Mouse (Mus musculus): ENCODE results near the gene Wdr24.
"Not testable (repeated sequence)": the region's sequence is repeated elsewhere in the genome, so short reads cannot be mapped to it uniquely, and the experiment has no call there.

The Wdr24 gene

DNA sequence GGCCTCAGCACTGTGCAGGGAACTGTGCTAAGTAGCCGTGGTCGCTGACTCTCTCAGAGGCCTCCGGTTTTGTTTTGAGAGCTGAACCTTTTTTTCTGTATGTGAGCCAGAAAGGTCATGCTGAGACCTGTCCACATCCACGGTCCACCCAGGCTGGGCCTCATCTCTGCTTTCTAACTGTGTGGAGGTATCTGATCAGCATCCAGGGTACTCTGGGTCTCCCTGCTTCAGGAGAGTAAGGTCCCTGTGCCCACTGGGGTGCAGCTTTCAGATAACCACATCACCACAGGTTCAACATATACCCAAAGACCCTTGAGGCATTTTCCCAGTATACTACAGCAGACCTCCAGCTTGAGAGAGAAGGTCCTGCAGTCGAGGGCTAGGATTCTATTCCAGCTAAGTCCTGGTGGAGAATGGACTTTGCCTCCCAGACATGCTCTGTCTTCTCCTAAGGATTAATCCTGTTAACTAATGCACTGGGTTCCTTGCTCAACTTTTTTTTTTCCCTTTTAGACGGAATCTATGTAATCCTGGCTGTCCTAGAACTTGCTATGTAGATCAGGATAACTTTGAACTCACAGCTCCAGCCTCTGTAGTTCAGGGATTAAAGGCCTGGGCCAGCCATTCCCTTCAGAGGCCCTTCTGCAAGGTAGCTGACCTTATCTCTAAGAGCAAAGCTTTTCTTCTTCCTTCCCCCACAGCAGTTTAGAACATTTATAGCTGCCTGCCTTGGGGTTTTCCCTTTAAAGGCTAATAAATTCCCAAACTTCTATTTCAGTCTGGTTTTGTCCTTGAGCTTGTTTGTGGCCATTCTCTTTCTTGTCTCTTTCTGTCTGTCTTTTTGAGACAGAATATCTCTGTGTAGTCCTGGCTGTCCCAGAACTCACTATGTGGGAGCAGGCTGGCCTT lies 38.5 kb downstream of the Wdr24 start:
- no peak for DNase-seq

DNA sequence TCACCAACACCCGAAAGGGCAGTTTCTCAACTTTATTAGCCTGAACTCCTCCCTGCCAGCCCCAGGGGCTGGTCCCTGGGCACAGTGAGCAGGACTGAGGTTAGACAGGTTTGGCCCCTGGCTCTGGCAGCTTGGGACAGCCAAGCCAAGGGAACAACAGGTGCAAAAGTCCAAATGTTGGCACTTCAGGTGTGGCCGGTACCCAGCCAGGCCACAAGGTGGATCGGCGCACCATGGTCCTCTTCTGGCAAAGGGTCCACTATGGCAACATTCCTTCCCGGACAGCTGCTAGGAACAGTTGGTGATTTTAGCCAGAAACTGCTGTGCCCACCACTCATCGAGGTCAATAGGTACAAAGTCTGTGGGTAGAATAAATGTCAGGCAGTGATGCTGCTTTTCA lies 40.3 kb downstream of the Wdr24 start:
- DNase-seq: no peak

DNA sequence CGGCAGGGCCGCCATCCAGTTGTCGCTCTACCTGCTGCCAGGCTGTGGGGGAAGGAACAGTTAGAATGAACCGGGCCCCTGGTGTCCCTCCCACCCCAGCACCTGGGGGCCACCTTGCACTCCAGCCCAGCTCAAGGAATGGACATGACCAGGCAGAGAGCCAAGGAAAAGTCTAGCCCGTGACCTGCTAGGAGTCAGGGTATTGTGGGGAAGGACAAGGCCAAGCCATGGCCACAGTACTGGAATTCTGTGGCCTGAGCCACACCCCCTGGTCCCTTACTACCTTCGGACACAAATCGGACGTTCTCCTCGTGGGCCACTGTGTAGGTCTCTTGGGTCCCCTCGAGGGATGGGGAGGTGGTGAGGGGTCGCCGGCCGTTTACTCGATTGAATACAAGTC lies 40.9 kb downstream of the Wdr24 start:
- DNase-seq: no peak

DNA sequence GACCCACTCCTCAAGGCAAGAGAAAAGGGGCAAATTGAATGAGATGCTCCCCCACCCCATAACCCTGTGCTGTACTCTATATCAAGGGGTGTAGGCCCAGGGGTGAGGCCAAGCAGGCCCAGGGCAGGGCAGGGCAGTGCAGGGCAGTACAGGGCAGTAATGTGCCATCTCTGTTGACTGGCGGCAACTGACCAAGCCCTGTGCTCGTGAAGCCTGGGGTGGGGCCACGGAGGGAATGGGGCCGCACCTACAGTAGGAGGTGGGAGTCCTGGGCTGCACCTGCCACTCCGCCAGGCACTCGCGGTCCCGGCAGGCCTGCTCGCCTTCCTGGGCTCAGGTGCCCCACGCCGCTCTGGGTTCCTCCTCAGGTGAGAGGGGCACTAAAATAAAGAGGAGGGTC lies 41.9 kb downstream of the Wdr24 start:
- no peak for DNase-seq

DNA sequence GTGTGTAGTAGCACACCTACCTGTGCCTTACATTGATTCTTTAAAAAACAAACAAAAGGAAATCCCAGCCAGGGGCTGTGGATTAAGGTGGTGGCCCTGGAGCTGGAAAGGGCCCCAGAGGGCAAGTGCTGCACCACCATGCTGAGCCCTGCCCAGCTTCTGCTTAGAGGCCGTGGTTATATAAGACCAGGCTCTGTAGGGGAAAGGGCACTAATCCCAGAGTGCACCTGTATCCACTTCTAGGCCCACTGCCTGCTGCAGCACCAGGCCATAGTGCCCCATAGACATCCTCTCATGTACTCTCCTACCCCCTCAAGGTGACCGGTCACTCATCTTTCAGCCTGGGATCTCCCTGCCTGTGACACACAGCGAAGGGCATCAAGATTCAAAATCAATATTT lies 42.7 kb downstream of the Wdr24 start:
- no peak for DNase-seq

DNA sequence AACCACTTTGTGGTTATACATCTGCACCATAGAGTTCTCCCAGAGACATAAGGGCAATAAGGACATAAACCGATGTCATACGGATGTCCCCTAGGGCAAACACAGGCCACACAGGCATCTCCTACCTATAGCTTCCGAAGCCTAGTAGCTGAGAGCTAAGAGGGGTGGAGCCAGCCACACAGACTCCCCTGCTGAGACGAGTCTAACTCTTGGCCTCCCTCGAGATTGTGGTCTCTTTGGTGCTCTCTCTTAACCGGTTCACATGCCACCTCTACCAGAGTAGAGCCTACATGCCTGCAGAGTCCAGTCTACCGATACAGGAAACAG lies 44.0 kb downstream of the Wdr24 start:
- no peak for DNase-seq

DNA sequence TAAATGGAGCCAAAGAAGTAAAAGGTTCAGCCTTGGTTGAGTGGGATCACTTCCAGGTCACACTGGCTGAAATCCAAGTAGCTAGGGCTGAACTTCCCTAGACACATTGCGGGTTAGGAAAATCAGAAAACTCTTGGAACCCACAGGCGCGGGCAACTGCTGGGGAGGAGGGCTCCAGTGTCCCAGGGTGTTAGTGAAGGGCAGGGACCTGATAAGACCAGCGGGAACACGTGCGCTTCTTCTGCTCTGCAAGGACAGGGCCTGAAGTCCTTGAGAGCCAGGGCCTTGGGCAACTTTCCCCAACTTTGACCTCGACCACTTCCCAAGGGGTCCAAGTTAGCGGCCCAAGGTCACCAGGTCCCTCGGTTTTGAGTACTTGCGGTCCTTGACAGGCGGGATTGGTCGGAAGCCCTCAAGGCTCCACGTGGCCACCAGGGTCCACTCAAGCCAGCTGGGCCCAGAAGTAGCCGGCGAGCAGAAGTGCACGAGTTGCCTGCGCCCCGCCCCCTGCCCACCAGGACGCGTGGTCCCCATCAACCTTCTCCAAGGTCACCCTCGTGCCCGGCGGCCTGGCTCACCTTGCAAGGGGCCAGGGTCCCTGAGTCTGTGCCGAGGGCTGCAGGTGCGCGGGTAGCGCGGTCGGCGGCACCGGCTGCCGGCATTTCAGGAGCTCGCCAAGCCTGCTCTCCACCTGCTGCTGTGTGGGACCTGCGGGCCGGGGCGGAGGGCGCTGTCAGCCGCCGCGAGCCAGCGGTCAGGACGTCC lies 44.6 kb downstream of the Wdr24 start:
- peak in 1 of 2 experiments; percentile 40 for DNase-seq

DNA sequence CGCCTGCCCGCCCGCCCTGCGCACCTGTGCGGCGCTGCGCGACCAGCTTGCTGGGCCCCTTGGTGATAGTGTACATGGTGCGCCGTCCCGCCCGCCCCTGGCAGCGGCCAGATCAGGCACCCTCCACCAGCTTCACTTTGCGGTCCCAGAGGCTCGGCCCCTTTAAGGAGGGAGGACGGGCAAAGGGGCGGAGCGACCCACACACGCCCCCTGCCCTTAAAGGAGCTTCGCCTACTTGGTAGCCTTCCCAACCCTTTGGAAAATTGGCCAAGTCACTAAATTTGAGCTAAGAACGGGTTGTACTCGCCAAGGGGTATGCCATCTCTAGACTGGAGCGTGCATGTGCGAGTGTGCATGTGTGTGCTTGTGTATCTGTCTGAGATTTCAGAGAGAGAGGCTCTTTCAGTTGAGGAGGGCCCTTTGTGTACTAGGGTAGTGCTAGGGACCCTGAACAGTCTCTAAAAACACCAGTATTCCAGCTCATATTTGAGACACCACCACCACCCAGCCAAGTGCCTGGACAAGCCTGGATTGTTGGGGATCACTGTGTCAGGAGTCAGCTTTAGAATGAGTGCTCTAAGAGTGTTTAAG lies 45.3 kb downstream of the Wdr24 start, which contains the start of gene Mcrip2:
Mcrip2 (minus strand) TSS at position 164 of the 591 bp plus-strand sequence.
- peak; percentile 63 to 66 for DNase-seq

DNA sequence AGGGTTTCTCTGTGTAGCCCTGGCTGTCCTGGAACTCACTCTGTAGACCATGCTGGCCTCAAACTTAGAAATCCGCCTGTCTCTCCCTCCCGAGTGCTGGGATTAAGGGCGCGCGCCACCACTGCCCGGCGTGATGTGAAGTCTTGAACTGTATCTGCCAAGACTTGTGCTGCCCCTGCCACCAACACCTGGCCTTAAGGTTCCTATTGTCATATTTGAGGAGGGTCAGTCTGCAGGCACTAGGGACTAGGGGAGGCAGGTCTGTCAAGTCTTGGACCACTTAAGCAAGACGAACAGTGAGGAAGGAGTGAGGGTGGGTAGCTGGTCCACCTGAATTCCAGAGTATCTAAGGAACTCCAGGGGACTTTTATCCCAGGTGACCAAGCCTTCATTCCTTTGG lies 46.1 kb downstream of the Wdr24 start:
- no peak for DNase-seq

DNA sequence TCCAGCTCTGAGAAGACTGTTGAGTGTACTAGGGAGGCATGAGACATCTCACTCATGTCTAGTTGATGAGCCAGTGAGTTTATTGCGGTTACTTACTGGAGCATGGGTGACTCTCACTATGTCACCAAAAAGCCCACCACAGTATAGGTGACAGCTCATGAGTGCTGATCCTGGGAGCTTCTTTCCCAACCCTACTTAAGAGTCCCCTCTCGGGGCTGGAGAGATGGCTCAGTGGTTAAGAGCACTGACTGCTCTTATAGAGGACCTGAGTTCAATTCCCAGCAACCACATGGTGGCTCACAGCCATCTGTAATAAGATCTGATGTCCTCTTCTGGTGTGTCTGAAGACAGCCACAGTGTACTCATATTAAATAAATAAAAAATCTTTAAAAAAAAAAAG lies 46.5 kb downstream of the Wdr24 start:
- no peak for DNase-seq

DNA sequence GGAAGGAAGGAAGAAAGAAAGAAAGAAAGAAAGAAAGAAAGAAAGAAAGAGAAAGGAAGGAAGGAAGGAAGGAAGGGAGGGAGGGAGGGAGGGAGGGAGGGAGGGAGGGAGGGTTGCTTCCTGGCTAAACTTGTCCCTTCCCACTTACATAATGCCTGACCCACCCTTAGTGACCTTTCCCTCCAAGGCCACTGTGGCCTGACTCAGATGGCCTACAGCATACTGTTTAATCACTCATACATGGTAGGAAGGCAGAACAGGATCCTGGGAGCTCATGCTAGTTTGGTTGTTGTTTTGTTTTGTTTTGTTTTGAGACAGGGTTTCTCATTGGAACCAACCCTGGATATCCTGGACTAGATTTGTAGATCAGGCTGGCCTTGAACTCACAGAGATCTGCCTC lies 48.1 kb downstream of the Wdr24 start:
- not testable (repeated sequence) for DNase-seq

DNA sequence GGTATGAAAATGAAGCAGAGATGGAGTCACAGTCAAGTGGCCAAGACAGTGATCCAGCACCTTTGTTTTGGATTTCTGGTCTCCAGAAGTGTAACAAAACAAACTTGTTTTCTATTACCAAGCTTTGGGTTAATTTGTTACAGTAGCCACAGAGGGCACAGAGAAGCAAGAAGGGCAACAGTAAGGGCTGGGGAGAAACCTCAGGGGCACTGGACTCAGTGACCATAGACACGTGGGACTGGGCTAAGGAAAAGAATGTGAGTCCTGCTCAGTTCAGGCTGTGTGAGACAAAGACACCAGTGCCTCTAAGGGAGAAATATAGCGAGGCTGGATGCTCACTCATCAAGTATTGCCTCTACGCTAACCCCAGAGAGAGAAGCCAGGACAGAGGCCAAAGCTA lies 49.2 kb downstream of the Wdr24 start:
- DNase-seq: no peak

DNA sequence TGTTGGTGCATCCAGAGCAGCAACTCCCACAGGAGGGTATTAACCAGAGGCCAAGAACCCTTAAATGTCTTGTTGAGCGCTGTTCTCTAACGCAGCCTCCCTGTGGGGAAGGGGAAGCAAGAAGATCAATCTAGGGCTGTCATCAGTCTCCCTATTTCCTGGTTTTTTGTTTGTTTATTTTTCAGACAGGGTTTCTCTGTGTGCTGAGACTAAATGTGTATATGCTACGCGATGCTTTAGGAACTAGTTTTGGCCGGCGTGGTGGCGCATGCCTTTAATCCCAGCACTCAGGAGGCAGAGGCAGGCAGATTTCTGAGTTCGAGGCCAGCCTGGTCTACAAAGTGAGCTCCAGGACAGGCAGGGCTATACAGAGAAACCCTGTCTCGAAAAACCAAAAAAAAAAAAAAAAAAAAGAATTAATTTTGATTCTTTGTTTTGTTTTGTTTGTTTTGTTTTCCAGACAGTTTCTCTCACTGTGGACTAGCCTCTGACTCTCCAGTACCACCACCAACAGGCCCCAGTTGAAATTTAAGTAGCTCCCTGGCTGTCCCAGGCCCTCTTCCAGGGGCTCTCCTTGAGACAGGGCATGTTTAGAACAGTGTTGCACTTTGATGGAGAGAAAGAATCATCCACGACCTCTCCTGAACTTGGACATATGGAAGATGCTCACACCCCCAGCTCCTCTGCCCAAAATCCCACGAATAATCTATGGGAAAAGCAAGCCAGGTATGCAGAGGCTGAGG lies 50.1 kb downstream of the Wdr24 start:
- DNase-seq: no peak

DNA sequence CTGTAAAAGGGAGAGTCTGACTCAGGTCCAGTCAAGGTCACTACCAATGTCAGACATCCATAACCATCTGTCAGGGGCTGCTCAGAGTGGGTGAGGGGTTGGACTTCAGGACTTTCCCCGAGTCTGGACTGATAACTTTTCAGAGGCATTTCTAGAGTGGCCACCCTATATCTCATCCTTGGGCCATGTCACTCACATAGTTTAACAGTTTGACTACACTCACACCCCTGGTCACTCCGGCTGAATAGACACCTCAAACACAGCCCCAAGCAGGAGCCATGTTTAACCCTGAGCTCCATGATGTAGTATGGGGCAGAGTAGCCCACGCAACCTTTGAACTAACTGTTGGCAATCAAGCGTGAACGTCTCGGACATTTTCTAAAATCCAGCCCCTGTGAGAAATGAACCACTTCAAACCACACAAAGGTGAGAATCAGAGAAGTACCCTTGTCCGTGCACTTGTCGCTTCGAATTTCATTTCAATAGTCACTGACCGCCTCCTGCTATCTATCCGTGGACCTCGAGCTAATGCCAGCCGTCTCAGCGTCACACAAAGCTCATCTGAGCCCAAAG lies 50.8 kb downstream of the Wdr24 start:
- DNase-seq: no peak

DNA sequence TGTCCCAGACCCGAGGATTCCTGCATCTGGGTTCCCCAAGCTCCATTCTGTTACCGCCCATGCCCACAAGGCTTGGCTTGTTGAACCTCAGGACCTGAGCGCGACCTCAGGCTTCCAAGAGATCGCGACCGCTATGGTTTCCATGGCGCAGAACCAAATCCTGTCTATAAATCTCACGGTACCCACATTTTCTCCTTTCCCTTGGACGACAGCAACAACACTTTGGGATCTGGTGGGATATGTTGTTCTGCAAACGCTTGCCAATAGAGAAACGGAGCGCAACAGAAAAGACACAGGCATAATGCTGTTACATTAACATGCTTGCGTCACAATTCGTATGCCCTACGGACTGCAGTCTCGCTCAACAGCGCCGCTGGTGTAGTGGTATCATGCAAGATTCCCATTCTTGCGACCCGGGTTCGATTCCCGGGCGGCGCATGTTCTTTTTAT lies 51.3 kb downstream of the Wdr24 start, which contains the start of gene Mettl26:
Mettl26 (plus strand) TSS at position 354 of the 450 bp plus-strand sequence.
- peak; percentile 79 to 87 for DNase-seq

DNA sequence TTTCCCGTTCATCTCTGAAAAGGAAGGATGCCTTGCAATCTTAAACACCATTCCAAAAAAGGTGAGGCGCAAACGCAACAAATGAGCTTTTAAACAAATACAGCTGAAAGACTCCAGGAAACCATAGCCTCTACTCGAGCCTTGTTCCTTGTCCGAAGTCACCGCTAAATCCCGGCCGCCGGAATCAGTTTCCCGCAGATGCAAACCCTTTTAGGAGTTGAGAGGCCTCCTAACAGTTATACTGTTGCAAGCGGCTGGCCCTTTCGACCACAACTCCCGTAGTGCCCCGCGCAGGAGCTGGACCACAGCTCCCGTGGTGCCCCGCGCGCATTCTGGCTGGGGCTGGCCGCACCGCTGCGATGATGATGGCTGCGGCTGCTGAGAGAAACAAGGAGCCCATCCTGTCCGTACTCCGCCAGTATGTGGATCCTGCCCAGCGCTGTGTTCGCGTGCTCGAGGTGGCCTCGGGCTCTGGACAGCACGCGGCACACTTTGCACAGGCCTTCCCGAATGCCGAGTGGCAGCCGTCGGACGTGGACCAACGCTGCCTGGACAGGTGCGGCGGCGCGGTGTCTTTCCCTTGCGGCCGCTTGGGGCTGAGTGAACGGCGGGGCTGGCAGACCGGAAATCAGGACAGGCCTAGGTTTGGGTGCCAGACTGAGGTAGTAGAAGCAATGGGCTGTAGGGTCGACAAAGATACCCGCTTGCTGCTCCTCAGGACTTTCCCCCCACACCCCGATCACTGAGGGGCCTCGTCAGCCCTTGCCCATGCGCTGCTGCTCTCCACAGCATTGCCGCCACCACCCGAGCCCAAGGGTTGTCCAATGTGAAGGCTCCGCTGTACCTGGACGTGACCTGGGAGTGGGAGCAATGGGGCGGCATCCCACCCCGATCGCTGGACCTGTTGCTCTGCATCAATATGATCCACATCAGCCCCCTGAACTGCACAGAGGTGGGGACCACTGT lies 52.0 kb downstream of the Wdr24 start:
- peak; percentile 70 to 77 for DNase-seq

DNA sequence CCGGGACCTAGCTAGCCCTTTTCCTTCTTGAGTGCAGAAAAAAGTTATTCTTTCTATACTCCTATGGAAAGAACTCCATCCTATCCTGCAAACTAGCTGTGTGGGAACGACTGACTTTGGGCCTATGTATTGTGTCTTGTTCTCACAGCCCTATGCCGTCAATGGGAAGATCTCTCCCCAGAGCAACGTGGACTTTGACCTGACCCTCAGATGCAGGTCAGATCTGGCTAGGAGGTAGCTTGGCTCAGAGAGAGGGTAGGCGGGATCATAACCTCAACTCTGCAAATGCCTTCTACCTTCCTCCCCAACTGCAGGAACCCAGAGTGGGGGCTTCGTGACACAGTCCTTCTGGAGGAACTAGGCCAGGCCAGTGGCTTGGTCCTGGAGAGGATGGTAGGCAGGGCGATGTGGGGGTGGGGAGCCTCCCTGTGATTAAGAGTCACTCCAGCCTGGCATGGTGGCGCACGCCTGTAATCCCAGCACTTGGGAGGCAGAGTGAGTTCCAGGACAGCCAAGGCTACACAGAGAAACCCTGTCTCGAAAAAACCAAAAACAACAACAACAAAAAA lies 53.0 kb downstream of the Wdr24 start:
- no peak for DNase-seq

DNA sequence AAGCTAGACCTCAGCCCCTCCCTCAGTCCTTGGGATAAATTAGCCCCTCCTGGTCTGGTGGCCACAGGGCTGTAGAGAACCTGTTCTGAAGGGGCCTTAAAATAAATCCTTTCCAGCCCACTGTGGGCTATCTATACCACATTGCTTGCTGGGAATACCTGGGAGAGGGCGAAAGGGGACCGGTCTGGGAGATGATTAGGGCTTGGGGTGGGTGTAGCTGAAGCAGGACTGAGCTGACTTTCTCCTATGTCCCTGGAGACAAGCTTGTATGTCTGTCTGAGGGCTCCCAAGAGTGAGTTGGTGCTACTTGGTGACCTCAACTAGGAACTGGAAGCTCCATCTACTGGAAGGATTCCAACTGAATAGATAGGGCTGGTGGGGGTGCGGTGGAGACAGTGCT lies 53.6 kb downstream of the Wdr24 start:
- no peak for DNase-seq

DNA sequence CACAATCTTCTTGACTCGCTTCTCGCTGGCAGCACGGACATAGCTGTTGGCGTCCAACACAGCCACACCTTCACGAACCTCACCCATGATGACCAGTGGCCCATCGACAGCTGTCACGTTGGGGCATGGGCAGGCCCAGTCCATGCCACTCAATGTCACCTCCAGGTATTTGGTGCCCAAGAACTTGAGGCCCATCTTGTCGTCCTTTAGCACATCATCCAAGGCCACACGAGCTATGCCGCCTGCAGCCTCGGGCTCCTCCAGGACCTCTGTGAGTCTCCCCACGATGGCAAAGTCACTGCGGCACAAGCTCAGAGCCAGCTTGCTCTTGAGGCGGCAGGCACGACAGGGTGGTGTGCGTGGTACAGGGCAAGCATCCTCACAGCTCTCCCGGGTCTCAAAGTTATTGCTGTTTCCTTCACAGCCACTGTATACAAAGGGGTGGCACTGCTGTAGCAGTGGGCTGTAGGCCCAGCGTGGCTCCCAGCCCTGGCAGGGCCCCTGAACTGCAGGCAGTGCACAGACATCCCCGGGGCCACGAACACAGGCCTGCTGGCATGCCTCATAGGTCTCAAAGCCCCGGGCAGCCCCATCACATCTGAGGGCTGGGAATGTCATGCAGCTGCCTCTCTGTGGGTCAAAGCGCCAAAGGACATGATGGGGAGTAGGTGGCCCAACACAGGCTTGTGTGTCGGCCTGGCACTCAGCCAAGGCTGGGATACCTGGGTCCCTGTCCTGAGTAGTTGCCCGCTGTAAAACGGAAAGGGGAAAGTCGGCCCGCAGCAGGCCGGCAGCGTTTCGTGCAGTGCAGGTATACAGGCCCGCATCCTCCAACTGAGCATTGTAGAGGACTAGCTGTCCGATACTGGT lies 54.5 kb downstream of the Wdr24 start:
- DNase-seq: no peak

Data from thymus, adult 18-20 months (tissue).